Mouse (Mus musculus) limb, embryonic 10.5 days (tissue): Measurements from ENCODE around the gene Pcsk6. TPM values are rescaled to one million over a fixed set of nuclear protein-coding genes. Genes with fewer than 3 reads are reported as not detected.

Experiments
- DNase-seq: peaks from one replicate; pipeline ENCODE4 v3.0.0-alpha.2; 2017; ENCODE audit warnings: low spot score
- H3K27ac ChIP-seq: fragments of 300-500 bp; sonication (generic); 2 replicates; pipeline ENCODE4 v1.5.1; 2016; ENCODE audit warnings: mild to moderate bottlenecking
- H3K27me3 ChIP-seq: fragments of 300-500 bp; sonication (generic); 2 replicates; pipeline ENCODE4 v1.6.1; 2016; ENCODE audit warnings: low read depth, mild to moderate bottlenecking; ENCODE audit not compliant: poor library complexity, severe bottlenecking
- H3K36me3 ChIP-seq: fragments of 300-500 bp; sonication (generic); 2 replicates; pipeline ENCODE4 v1.6.1; 2016; ENCODE audit warnings: mild to moderate bottlenecking, moderate library complexity
- H3K4me1 ChIP-seq: fragments of 300-500 bp; sonication (generic); 2 replicates; pipeline ENCODE4 v1.6.1; 2016
- H3K4me3 ChIP-seq: fragments of 300-500 bp; sonication (generic); 2 replicates; pipeline ENCODE4 v1.5.1; 2016; ENCODE audit warnings: mild to moderate bottlenecking, moderate library complexity
- H3K9me3 ChIP-seq: fragments of 300-500 bp; sonication (generic); replicated peaks from 2 replicates; pipeline ENCODE4 v1.6.1; 2016; ENCODE audit warnings: mild to moderate bottlenecking
- WGBS: fragments of 180-500 bp; shearing (Covaris S2); methylation state at CpG from one replicate; pipeline ENCODE4 v1.1.7; 2016; 5-methylcytosine and 5-hydroxymethylcytosine counted together
- polyA plus RNA-seq: library from polyadenylated mRNA; unstranded; fragments of >200 nt; fragmentation: Nextera tagmentation; extraction: Ambion mirVana; gene quantifications from 2 replicates; pipeline ENCODE4 v1.2.1, GENCODE M21; 2016

The Pcsk6 gene
- polyA plus RNA-seq, 1 experiment from 2014 or later = 1.8 TPM

DNA sequence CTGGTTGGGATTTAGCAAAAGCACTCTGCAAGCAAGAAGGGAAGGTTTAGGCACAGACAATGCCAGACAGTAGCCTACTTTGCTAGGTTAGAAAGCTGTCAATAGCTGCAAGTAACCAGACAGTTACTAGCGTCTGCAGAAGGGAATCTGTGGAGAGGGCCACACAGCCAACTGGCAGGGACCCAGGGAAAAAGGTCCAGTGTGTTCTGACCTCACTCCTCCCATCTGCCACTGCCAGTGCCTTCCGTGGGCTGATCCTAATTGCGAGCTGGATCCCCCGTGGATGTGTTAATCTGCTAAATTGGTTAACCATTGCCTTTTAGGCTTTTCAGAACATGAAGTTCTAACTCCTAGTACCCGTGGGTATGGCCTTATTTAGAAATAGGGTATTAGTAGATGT lies 232.6 kb downstream of the Pcsk6 start:
- H3K36me3 ChIP-seq = peaks cover 37% of the 10 kb centered on the region
- H3K27ac ChIP-seq = no peak overlapping the region
- H3K4me3 ChIP-seq = no peak overlapping the region
- no peaks in the 10 kb centered on the region for H3K27me3 ChIP-seq
- peaks cover 12% of the 10 kb centered on the region for H3K4me1 ChIP-seq
- DNase-seq = no peak
- 86% methylated on average over 5 of the region's 5 CpGs for WGBS
- H3K9me3 ChIP-seq = no peaks in the 10 kb centered on the region

DNA sequence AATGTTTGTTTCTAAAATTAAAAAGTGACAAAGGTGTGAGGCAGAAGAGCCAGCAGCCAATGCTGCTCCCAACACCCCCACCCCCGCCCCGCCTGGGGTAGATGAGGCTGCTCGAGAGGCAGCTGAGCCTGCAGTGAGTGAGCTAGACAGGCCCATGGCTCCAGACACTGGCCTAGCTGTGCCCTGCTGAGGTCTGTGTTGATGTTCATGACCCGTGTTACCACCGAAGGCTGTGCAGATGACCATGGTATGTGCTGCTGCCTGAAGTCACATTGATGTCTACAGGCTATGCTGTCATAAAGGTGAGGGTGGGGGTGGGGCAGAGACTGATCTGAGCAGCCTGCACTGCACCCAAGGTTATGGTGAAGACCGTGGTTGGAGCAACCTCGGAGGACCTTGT lies 237.3 kb downstream of the Pcsk6 start:
- H3K36me3 ChIP-seq = no peaks in the 10 kb centered on the region
- H3K9me3 ChIP-seq = no peaks in the 10 kb centered on the region
- no peak overlapping the region for H3K27ac ChIP-seq
- WGBS = 84% methylated on average over 7 of the region's 7 CpGs
- H3K27me3 ChIP-seq = no peaks in the 10 kb centered on the region
- peaks cover 17% of the 10 kb centered on the region for H3K4me1 ChIP-seq
- no peak overlapping the region for H3K4me3 ChIP-seq
- DNase-seq = no peak

Other genes starting within 250 kb of the Pcsk6 start
- 4.4 and 6.2 TPM in 2 replicates for gene Tarsl2, start 216.8 kb upstream of the Pcsk6 start, polyA plus RNA-seq
- 73.3 and 75.1 TPM in 2 replicates for gene Tm2d3, start 170.6 kb upstream of the Pcsk6 start, polyA plus RNA-seq
- not detected in 2 replicates for gene Gm45213, start 181.9 kb downstream of the Pcsk6 start, polyA plus RNA-seq
- 276 and 312 TPM in 2 replicates for gene Snrpa1, start 197.3 kb downstream of the Pcsk6 start, polyA plus RNA-seq
- gene Selenos, start 217.9 kb downstream of the Pcsk6 start, polyA plus RNA-seq = 83.0 and 83.5 TPM in 2 replicates
- 12.9 and 14.8 TPM in 2 replicates for gene Chsy1, start 247.8 kb downstream of the Pcsk6 start, polyA plus RNA-seq